Mouse (Mus musculus): Measurements from ENCODE around the gene Vamp1.

GRCm38 (mm10) chr6:125190816-125191215 is 24.5 kb upstream of the Vamp1 start:
- no peak for TF ChIP-seq CTCF (IDR thresholded peaks at IDR 0.05; ENCODE audit: control insufficient read depth, insufficient read depth, insufficient read length)
- no peak for TF ChIP-seq MAX (IDR thresholded peaks at IDR 0.05)
- TF ChIP-seq USF1 (IDR thresholded peaks at IDR 0.05; ENCODE audit: low read depth) = no peak
- no peak for TF ChIP-seq MYOG (IDR thresholded peaks at IDR 0.05; ENCODE audit: control insufficient read depth, extremely low read depth, insufficient read length)
- TF ChIP-seq CEBPB (IDR thresholded peaks at IDR 0.05; ENCODE audit: low read depth) = no peak
